Mouse (Mus musculus): Measurements from ENCODE around the gene Gm11034. TPM values are rescaled to one million over a fixed set of nuclear protein-coding genes. Genes with fewer than 3 reads are reported as not detected.

Gm11034 gene
- polyA plus RNA-seq, 1 experiment = not detected

DNA sequence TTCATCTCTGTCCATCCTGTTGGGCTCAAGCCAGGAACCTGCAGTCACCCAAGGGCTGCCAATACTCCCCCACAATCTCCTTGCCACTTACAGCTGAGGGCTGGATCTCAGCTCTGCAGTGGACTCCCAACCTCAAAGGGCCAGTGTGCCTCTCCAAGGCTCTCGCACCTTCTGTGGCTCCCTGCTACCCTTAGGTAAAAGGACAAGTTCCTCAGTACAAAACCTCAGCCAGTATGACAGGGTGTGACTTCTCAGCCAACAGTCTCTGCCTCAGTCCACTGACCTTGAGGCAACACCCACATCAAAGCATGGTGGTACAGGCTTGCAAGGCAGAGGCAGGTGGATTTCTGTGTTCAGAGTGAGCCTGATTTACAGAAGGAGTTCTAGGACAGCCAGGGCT is 1.6 kb downstream of the Gm11034 start:
- Histone ChIP-seq H3K4me3 (ENCODE audit: low read depth, low read length) (no peak overlapping the region), H3K4me1 (ENCODE audit: control insufficient read depth, insufficient read depth, insufficient read length, low read length) (peaks cover 10% of the 10 kb centered on the region; the same call in 1 of the 2 replicates), H3K36me3 (ENCODE audit: control insufficient read depth, insufficient read depth, low read length) (no peaks in the 10 kb centered on the region), H3K27ac (ENCODE audit: insufficient read depth, low read depth, low read length) (no peak overlapping the region), H3K27me3 (ENCODE audit: control insufficient read depth, insufficient read depth, low read length) (no peaks in the 10 kb centered on the region)
- no peak for TF ChIP-seq CTCF (IDR thresholded peaks at IDR 0.05; ENCODE audit: extremely low read depth, insufficient read length, insufficient replicate concordance, low read depth, low read length)
- TF ChIP-seq POLR2A (IDR thresholded peaks at IDR 0.05; ENCODE audit: low read depth, low read length) = no peak
- 68% methylated on average over 1 of the region's 1 CpGs for WGBS

DNA sequence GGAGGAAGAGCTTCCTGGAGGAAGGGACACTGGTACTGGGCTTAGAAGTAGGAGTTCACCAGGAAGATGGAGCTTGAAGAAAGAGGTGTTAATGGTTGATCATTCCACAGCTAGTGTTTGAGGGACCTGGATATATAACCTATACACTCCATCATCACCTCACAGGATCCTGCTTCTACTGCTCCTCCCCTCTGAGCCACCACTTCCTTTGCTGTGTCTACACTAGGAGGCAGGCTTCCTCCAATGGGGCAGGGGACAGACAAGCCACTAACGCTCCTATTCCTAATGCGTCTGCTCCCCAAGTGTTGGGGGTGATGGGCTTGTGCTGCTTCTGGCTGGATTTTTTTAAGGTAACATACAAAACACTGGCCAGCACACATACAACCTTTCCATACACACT is 2.7 kb downstream of the Gm11034 start:
- no peak overlapping the region for H3K27ac ChIP-seq (ENCODE audit: insufficient read depth, low read depth, low read length)
- WGBS = 84% methylated on average over 2 of the region's 2 CpGs
- no peaks in the 10 kb centered on the region for H3K36me3 ChIP-seq (ENCODE audit: control insufficient read depth, insufficient read depth, low read length)
- peaks cover 10% of the 10 kb centered on the region; the same call in 1 of the 2 replicates for H3K4me1 ChIP-seq (ENCODE audit: control insufficient read depth, insufficient read depth, insufficient read length, low read length)
- H3K27me3 ChIP-seq (ENCODE audit: control insufficient read depth, insufficient read depth, low read length) = no peaks in the 10 kb centered on the region
- no peak overlapping the region for H3K4me3 ChIP-seq (ENCODE audit: low read depth, low read length)
- no peak for TF ChIP-seq POLR2A (IDR thresholded peaks at IDR 0.05; ENCODE audit: low read depth, low read length)
- no peak for TF ChIP-seq CTCF (IDR thresholded peaks at IDR 0.05; ENCODE audit: extremely low read depth, insufficient read length, insufficient replicate concordance, low read depth, low read length)

DNA sequence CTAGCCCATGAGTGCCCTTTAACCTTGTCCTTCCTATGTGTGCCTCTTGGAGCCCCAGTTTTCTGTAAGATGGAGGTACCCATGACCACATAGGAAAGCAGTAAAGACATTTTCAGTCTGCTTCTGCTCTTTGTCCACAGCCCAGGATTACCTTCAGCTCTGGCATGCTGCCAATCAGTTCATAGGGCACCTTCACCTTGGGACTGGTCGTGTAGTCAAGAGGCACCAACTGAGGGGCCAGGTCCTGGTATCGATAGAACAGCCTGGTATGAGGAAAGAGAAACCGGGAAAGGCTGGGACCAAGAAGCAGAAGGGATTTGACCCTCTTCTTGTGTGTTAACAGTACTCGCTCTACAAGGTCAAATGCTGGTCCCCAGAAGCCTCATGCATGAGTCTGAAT is 3.2 kb downstream of the Gm11034 start:
- H3K36me3 ChIP-seq (ENCODE audit: control insufficient read depth, insufficient read depth, low read length) = no peaks in the 10 kb centered on the region
- no peak for TF ChIP-seq POLR2A (IDR thresholded peaks at IDR 0.05; ENCODE audit: low read depth, low read length)
- no peak for TF ChIP-seq CTCF (IDR thresholded peaks at IDR 0.05; ENCODE audit: extremely low read depth, insufficient read length, insufficient replicate concordance, low read depth, low read length)
- H3K27ac ChIP-seq (ENCODE audit: insufficient read depth, low read depth, low read length) = no peak overlapping the region
- no peak overlapping the region for H3K4me3 ChIP-seq (ENCODE audit: low read depth, low read length)
- peaks cover 10% of the 10 kb centered on the region; the same call in 1 of the 2 replicates for H3K4me1 ChIP-seq (ENCODE audit: control insufficient read depth, insufficient read depth, insufficient read length, low read length)
- 32% methylated on average over 4 of the region's 4 CpGs for WGBS
- no peaks in the 10 kb centered on the region for H3K27me3 ChIP-seq (ENCODE audit: control insufficient read depth, insufficient read depth, low read length)

DNA sequence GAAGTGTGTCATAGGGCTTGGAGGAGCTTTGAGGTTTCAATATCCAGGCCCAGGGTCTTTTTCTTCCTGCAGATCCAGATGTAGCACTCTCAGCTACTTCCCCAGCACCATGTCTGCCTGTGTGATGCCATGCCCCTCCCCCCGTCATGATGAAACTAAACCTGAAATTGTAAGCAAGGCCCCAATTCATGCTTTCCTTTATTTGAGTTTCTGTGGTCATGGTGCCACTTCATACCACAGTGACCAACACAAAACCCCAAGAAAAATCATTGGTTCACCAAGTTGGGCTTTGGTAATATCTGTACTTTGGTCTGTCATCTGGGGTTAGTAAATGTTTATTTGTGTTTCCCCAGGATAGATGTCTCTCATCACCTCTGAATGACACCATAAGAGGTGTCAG is 4.9 kb downstream of the Gm11034 start:
- no peak for TF ChIP-seq POLR2A (IDR thresholded peaks at IDR 0.05; ENCODE audit: low read depth, low read length)
- no peak for TF ChIP-seq CTCF (IDR thresholded peaks at IDR 0.05; ENCODE audit: extremely low read depth, insufficient read length, insufficient replicate concordance, low read depth, low read length)
- WGBS = 95% methylated on average over 1 of the region's 1 CpGs

DNA sequence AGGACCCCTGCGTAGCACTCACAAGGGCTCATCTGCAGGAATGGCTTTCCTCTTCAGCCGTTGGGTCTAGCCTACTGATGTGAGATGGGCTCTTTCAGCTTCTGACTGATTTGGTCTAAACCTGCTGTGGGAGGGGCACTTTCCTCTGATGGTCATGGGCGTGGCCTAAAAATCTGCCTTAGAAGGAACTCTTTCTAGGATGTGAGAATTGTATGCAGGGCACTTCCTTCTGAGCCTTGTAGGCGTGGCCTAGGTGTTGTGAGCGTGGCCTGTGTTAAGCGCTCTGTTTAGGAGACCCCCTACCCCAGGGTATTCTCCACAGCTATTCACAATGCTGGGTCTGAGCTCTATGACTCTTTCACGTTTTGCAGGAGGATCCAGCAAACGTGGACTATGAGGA is 15.4 kb downstream of the Gm11034 start:
- TF ChIP-seq POLR2A (IDR thresholded peaks at IDR 0.05; ENCODE audit: low read depth, low read length) (no peak), CTCF (IDR thresholded peaks at IDR 0.05; ENCODE audit: extremely low read depth, insufficient read length, insufficient replicate concordance, low read depth, low read length) (no peak)
- Histone ChIP-seq H3K36me3 (ENCODE audit: control insufficient read depth, insufficient read depth, low read length) (peaks cover 28% of the 10 kb centered on the region), H3K27ac (ENCODE audit: insufficient read depth, low read depth, low read length) (no peak overlapping the region), H3K4me1 (ENCODE audit: control insufficient read depth, insufficient read depth, insufficient read length, low read length) (no peaks in the 10 kb centered on the region), H3K4me3 (ENCODE audit: low read depth, low read length) (no peak overlapping the region), H3K27me3 (ENCODE audit: control insufficient read depth, insufficient read depth, low read length) (no peaks in the 10 kb centered on the region)
- 69% methylated on average over 8 of the region's 8 CpGs for WGBS

More for the DNA sequence above, 4.9 kb downstream of the Gm11034 start:
- H3K36me3 ChIP-seq (ENCODE audit: control insufficient read depth, insufficient read depth, low read length) = no peaks in the 10 kb centered on the region
- no peak overlapping the region for H3K4me3 ChIP-seq (ENCODE audit: low read depth, low read length)
- H3K4me1 ChIP-seq (ENCODE audit: control insufficient read depth, insufficient read depth, insufficient read length, low read length) = peaks cover 10% of the 10 kb centered on the region; the same call in 1 of the 2 replicates
- H3K27ac ChIP-seq (ENCODE audit: insufficient read depth, low read depth, low read length) = no peak overlapping the region
- H3K27me3 ChIP-seq (ENCODE audit: control insufficient read depth, insufficient read depth, low read length) = no peaks in the 10 kb centered on the region

DNA sequence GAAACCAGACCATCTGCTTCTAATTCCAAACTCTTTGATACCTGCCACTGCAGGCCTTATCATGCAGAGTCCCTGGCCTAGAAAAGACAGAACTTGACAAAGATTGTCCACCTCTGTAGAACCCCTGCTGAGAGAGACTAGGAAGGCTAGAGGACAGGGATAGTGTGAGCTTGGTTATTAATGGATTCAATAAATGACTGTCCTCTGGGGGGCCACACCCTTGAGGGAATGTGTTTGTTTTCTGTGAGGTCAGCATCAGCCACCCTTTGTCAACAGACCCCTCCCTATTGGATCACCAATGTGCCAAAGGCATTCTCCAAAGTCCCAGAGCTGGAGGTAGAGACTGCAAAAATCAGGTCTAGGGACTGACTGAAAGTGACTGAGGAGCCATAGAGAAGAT is 21.4 kb downstream of the Gm11034 start:
- 0 out of 2 replicates have a peak, but pooled peaks cover 7% of the 10 kb centered on the region for H3K36me3 ChIP-seq (ENCODE audit: control insufficient read depth, insufficient read depth, low read length)
- H3K27ac ChIP-seq (ENCODE audit: insufficient read depth, low read depth, low read length) = no peak overlapping the region
- TF ChIP-seq CTCF (IDR thresholded peaks at IDR 0.05; ENCODE audit: extremely low read depth, insufficient read length, insufficient replicate concordance, low read depth, low read length) = no peak
- no peak for TF ChIP-seq POLR2A (IDR thresholded peaks at IDR 0.05; ENCODE audit: low read depth, low read length)
- peaks cover 5% of the 10 kb centered on the region; the same call in 1 of the 2 replicates for H3K4me1 ChIP-seq (ENCODE audit: control insufficient read depth, insufficient read depth, insufficient read length, low read length)
- no peak overlapping the region for H3K4me3 ChIP-seq (ENCODE audit: low read depth, low read length)
- H3K27me3 ChIP-seq (ENCODE audit: control insufficient read depth, insufficient read depth, low read length) = no peaks in the 10 kb centered on the region

DNA sequence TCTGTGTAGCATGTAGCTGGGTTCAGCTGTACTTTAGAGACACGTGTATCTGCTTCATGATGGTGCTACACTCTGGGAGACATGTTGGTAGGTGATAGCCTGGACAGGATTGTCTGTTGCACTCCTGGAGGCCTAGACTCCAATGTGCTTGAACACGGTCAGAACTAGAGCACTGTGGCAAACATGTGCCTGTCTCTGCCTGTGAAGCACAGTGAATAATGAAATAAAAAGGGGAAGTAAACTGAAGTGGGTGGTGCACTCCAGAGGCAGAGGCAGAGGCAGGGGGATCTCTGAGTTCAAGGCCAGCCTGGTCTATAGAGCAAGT is 23.3 kb downstream of the Gm11034 start:
- peaks cover 5% of the 10 kb centered on the region; the same call in 1 of the 2 replicates for H3K4me1 ChIP-seq (ENCODE audit: control insufficient read depth, insufficient read depth, insufficient read length, low read length)
- 22% methylated on average over 2 of the region's 2 CpGs for WGBS
- H3K4me3 ChIP-seq (ENCODE audit: low read depth, low read length) = peak overlapping the region; percentile 59; the same call in 1 of the 2 replicates
- H3K36me3 ChIP-seq (ENCODE audit: control insufficient read depth, insufficient read depth, low read length) = 0 out of 2 replicates have a peak, but pooled peaks cover 3% of the 10 kb centered on the region
- no peak for TF ChIP-seq CTCF (IDR thresholded peaks at IDR 0.05; ENCODE audit: extremely low read depth, insufficient read length, insufficient replicate concordance, low read depth, low read length)
- TF ChIP-seq POLR2A (IDR thresholded peaks at IDR 0.05; ENCODE audit: low read depth, low read length) = no peak
- no peaks in the 10 kb centered on the region for H3K27me3 ChIP-seq (ENCODE audit: control insufficient read depth, insufficient read depth, low read length)
- peak overlapping the region; percentile 71 for H3K27ac ChIP-seq (ENCODE audit: insufficient read depth, low read depth, low read length)
